Mouse (Mus musculus) heart, embryonic 13.5 days (tissue): ENCODE measurements around the gene Cbx2. TPM values are rescaled to one million over a fixed set of nuclear protein-coding genes. Genes with fewer than 3 reads are reported as not detected.

Experiments
- ATAC-seq: fragments of 200-750 bp; cut with Nextera tagmentation; 2 replicates; pipeline ENCODE4 v1.8.0; 2017; ENCODE audit warnings: moderate TSS enrichment; ENCODE audit not compliant: insufficient number of reproducible peaks, low FRiP score, low TSS enrichment; ENCODE audit errors: extremely low read depth
- H3K27ac ChIP-seq: fragments of 300-500 bp; sonication (generic); replicated peaks from 2 replicates; pipeline ENCODE4 v1.5.1; 2015; ENCODE audit warnings: moderate library complexity, mild to moderate bottlenecking, inconsistent platforms
- H3K27me3 ChIP-seq: fragments of 300-500 bp; sonication (generic); replicated peaks from 2 replicates; pipeline ENCODE4 v1.6.1; 2015; ENCODE audit warnings: mild to moderate bottlenecking, inconsistent platforms
- H3K36me3 ChIP-seq: fragments of 300-500 bp; sonication (generic); 2 replicates; pipeline ENCODE4 v1.6.1; 2015; ENCODE audit warnings: mild to moderate bottlenecking, inconsistent platforms
- H3K4me1 ChIP-seq: fragments of 300-500 bp; sonication (generic); 2 replicates; pipeline ENCODE4 v1.6.1; 2015; ENCODE audit warnings: inconsistent platforms
- H3K4me2 ChIP-seq: fragments of 300-500 bp; sonication (generic); 2 replicates; pipeline ENCODE4 v1.6.1; 2015; ENCODE audit warnings: inconsistent platforms, mild to moderate bottlenecking, moderate library complexity
- H3K4me3 ChIP-seq: fragments of 300-500 bp; sonication (generic); 2 replicates; pipeline ENCODE4 v1.5.1; 2015; ENCODE audit warnings: moderate library complexity, mild to moderate bottlenecking, inconsistent platforms
- H3K9ac ChIP-seq: fragments of 300-500 bp; sonication (generic); 2 replicates; pipeline ENCODE4 v1.6.1; 2015; ENCODE audit warnings: inconsistent platforms, mild to moderate bottlenecking, moderate library complexity
- H3K9me3 ChIP-seq: fragments of 300-500 bp; sonication (generic); 2 replicates; pipeline ENCODE4 v1.6.1; 2016; ENCODE audit warnings: inconsistent platforms
- WGBS: fragments of 180-500 bp; shearing (Covaris S2); methylation state at CpG from one replicate; pipeline ENCODE4 v1.1.7; 2015; ENCODE audit warnings: mixed read lengths; 5-methylcytosine and 5-hydroxymethylcytosine counted together
- polyA plus RNA-seq: library from polyadenylated mRNA; unstranded; fragments of >200 nt; fragmentation: Nextera tagmentation; extraction: Ambion mirVana; gene quantifications from 2 replicates; pipeline ENCODE4 v1.2.1, GENCODE M21; 2015

The Cbx2 gene
- 17.6 and 18.9 TPM in 2 replicates for polyA plus RNA-seq

DNA sequence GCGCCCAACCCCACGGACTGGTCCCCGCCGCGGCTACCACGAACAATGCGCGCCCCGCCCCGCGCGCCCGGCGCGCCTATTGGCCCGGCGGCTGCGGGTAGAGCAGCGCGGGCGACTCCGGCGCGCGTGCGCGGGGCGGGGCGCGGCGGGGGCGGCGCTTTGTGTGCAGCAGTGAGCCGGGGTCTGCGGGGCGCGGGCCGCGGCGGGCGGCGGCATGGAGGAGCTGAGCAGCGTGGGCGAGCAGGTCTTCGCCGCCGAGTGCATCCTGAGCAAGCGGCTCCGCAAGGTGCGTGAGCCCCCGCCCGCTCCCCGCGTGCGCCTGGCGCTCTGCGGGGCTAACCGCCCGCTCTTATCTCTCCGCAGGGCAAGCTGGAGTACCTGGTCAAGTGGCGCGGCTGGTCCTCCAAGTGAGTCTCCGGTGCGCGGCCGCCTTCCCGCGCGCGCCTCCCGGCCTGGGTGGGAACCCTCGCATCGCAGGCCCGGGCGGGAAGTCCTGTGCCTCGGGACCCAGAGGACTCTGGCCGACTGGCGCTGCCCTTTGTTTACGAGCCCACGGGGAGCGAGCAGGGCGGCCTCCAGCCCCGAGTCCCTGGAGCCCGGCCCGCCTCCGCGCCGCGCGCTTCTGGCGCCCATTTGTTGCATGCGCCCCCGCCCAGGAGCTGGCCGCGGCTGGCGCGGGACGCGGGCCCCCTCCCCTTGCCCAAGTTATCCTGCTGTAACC, at the start of gene Cbx2:
Gene Cbx2 (plus strand): TSS at position 68 of the 721 bp plus-strand sequence.
- H3K36me3 ChIP-seq = peaks cover 17% of the 10 kb centered on the region

DNA sequence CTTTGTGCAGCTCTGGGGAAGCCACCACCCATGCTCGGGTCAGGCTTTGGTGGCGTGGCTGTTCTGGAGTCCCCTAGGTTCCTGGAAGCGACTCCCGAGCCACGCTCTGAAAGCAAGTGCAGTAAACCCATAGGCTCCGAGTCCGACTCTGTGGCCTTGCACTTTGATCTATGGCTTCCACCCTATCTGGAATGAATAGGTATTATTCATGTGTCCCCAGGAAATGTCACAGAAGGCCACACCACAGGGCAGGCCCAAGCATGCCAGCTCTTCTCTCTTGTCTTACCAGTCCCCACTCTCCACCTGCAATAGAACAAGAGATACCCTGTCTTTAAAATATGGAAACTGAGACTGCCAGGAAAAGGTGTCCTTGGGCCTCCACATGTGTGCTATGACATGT, 48.4 kb upstream of the Cbx2 start:
- ATAC-seq = no peak
- no peak overlapping the region for H3K4me2 ChIP-seq
- no peak overlapping the region for H3K27ac ChIP-seq
- WGBS = 82% methylated on average over 7 of the region's 7 CpGs
- H3K27me3 ChIP-seq = peaks cover 90% of the 10 kb centered on the region
- H3K4me3 ChIP-seq = no peak overlapping the region
- H3K9ac ChIP-seq = no peak overlapping the region
- peaks cover 5% of the 10 kb centered on the region for H3K4me1 ChIP-seq
- H3K9me3 ChIP-seq = no peaks in the 10 kb centered on the region
- H3K36me3 ChIP-seq = no peaks in the 10 kb centered on the region

More for the DNA sequence above, at the start of gene Cbx2:
- Histone ChIP-seq H3K9me3 (no peaks in the 10 kb centered on the region), H3K27me3 (peaks cover 42% of the 10 kb centered on the region), H3K4me2 (peak within 1 kb of the TSS; percentile 76), H3K4me3 (peak within 1 kb of the TSS; percentile 77), H3K9ac (peak within 1 kb of the TSS; percentile 88), H3K4me1 (peaks cover 40% of the 10 kb centered on the region), H3K27ac (peak within 1 kb of the TSS; percentile 78)
- ATAC-seq = peak; percentile 81
- WGBS = under 1% methylated on average over 75 of the region's 99 CpGs

DNA sequence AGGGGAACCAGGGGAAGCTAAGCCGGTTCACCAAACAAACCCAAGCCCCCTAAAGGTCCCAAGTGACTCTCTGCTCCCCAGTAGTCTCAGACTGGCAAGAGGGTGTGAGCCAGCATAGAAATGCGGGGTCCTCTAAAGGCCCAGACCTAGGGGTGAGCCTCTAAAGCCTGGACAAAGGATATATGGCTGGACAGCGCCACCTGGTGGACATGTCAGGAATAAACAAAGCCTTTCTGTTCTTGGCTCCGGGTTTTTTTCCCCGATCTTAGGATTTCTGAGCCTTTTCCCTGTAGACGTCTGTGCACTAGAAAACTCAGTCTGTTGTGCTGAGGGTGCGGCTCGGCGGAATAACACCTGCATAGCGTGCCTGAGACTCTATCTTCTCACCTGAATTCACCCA, 47.3 kb upstream of the Cbx2 start:
- under 1% methylated on average over 10 of the region's 10 CpGs for WGBS
- Histone ChIP-seq H3K4me1 (peaks cover 5% of the 10 kb centered on the region), H3K36me3 (no peaks in the 10 kb centered on the region), H3K27me3 (peaks cover 84% of the 10 kb centered on the region), H3K27ac (no peak overlapping the region), H3K4me2 (peak overlapping the region; percentile 45), H3K4me3 (peak overlapping the region; percentile 5; the same call in 1 of the 2 replicates), H3K9ac (peak overlapping the region; percentile 44; the same call in 1 of the 2 replicates), H3K9me3 (no peaks in the 10 kb centered on the region)
- ATAC-seq = no peak

- Histone ChIP-seq H3K9ac (peak overlapping the region; percentile 44; the same call in 1 of the 2 replicates), H3K9me3 (no peaks in the 10 kb centered on the region), H3K4me3 (peak overlapping the region; percentile 5; the same call in 1 of the 2 replicates), H3K4me2 (peak overlapping the region; percentile 45), H3K36me3 (no peaks in the 10 kb centered on the region), H3K4me1 (peaks cover 5% of the 10 kb centered on the region), H3K27me3 (peaks cover 81% of the 10 kb centered on the region), H3K27ac (no peak overlapping the region)
- no peak for ATAC-seq
- 18% methylated on average over 12 of the region's 12 CpGs for WGBS
Measured at GRCm38 (mm10) chr11:118975917-118976316, 46.8 kb upstream of the Cbx2 start.

GRCm38 (mm10) chr11:118980388-118980787, 42.4 kb upstream of the Cbx2 start:
- H3K4me1 ChIP-seq = peaks cover 28% of the 10 kb centered on the region
- no peak overlapping the region for H3K4me2 ChIP-seq
- ATAC-seq = no peak
- no peak overlapping the region for H3K9ac ChIP-seq
- peaks cover 62% of the 10 kb centered on the region for H3K27me3 ChIP-seq
- H3K27ac ChIP-seq = no peak overlapping the region
- H3K4me3 ChIP-seq = no peak overlapping the region
- no peaks in the 10 kb centered on the region for H3K9me3 ChIP-seq
- 71% methylated on average over 2 of the region's 2 CpGs for WGBS
- no peaks in the 10 kb centered on the region for H3K36me3 ChIP-seq

DNA sequence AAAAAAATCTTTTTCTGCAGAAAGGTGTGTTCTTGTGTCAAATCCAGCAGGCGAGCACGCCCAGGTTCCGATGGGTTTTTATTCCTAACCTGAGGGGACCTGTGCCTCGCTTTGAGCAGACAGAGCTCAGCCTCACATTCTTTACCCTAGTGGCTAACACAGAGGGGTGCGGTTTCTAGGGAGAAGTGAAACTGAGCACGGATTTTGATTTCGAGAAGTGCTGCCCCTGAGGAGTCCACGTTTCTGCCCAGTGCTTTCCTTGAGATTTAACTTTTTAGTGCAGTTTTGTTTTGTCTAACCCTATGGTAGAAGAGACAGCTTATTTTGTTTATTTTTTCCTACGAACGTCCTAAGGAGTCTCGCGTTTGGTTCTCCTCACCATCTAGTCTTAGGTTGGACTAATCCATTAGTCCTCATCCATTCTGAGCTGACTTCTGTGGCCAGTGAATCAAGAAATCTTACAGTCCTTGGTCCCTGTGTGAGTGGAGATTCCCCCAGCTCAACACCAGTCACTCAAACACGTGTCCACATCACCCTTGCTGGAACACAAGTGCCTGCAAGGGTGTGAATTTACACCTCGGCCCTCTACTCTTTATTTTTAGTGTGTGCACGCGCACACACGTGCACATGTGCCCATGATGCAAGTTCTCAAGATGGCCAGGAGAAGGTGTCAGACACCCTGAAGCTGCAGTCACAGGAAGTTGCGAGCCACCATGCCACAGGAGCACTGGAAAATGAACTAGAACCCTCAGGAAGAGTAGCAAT, 41.6 kb upstream of the Cbx2 start:
- no peak overlapping the region for H3K9ac ChIP-seq
- no peak overlapping the region for H3K27ac ChIP-seq
- no peaks in the 10 kb centered on the region for H3K9me3 ChIP-seq
- H3K4me2 ChIP-seq = no peak overlapping the region
- no peaks in the 10 kb centered on the region for H3K36me3 ChIP-seq
- no peak for ATAC-seq
- WGBS = 59% methylated on average over 18 of the region's 18 CpGs
- peaks cover 56% of the 10 kb centered on the region for H3K27me3 ChIP-seq
- peaks cover 23% of the 10 kb centered on the region for H3K4me1 ChIP-seq
- H3K4me3 ChIP-seq = no peak overlapping the region

- no peak for ATAC-seq
- Histone ChIP-seq H3K4me1 (peaks cover 23% of the 10 kb centered on the region), H3K9ac (no peak overlapping the region; the same call in 1 of the 2 replicates), H3K4me2 (no peak overlapping the region), H3K27ac (no peak overlapping the region), H3K9me3 (no peaks in the 10 kb centered on the region), H3K36me3 (no peaks in the 10 kb centered on the region), H3K4me3 (no peak overlapping the region), H3K27me3 (peaks cover 43% of the 10 kb centered on the region)
- 29% methylated on average over 12 of the region's 12 CpGs for WGBS
Measured at GRCm38 (mm10) chr11:118982593-118983113, 40.1 kb upstream of the Cbx2 start.

- Histone ChIP-seq H3K36me3 (no peaks in the 10 kb centered on the region), H3K27me3 (peaks cover 34% of the 10 kb centered on the region; the same call in 1 of the 2 replicates), H3K27ac (no peak overlapping the region), H3K4me1 (peaks cover 23% of the 10 kb centered on the region), H3K9me3 (no peaks in the 10 kb centered on the region), H3K4me2 (no peak overlapping the region), H3K9ac (no peak overlapping the region), H3K4me3 (no peak overlapping the region)
- WGBS = 47% methylated on average over 5 of the region's 5 CpGs
- no peak for ATAC-seq
Measured at GRCm38 (mm10) chr11:118985571-118985970, 37.2 kb upstream of the Cbx2 start.

- H3K4me2 ChIP-seq = no peak within 1 kb of the TSS
- H3K4me3 ChIP-seq = no peak within 1 kb of the TSS
- 80% methylated on average over 10 of the region's 10 CpGs for WGBS
- no peaks in the 10 kb centered on the region for H3K36me3 ChIP-seq
- no peak for ATAC-seq
- H3K9me3 ChIP-seq = no peaks in the 10 kb centered on the region
- no peak within 1 kb of the TSS for H3K27ac ChIP-seq
- peaks cover 23% of the 10 kb centered on the region for H3K27me3 ChIP-seq
- no peak within 1 kb of the TSS for H3K9ac ChIP-seq
- H3K4me1 ChIP-seq = peaks cover 20% of the 10 kb centered on the region
Measured at GRCm38 (mm10) chr11:118987999-118988398, 34.8 kb upstream of the Cbx2 start, which contains the start of gene Enpp7. Enpp7 (plus strand) TSS chr11:118988188.

DNA sequence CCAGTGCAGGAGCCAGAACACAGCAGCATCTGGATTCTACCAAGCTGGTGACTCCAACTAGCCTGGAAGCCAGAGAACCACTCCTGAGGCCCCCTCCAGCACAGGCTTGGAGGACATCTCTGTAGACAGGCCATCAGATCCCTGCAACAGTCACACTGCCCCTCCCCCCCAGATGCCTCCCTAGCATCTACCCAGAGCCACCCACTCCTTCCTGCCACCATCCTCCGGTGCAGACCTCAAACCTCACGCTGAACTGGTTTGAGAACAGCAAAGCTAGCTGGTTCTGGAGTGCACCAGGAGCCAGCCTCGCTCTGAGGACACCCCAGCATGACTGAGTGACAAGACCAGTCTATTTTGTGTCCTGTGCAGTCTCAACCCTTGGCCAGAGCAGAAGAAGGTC, 30.0 kb upstream of the Cbx2 start:
- Histone ChIP-seq H3K4me3 (no peak overlapping the region), H3K36me3 (no peaks in the 10 kb centered on the region), H3K4me1 (peaks cover 8% of the 10 kb centered on the region; the same call in 1 of the 2 replicates), H3K27me3 (peaks cover 55% of the 10 kb centered on the region), H3K9me3 (no peaks in the 10 kb centered on the region), H3K4me2 (no peak overlapping the region), H3K27ac (no peak overlapping the region), H3K9ac (no peak overlapping the region)
- ATAC-seq = no peak
- WGBS = 36% methylated on average over 3 of the region's 3 CpGs

DNA sequence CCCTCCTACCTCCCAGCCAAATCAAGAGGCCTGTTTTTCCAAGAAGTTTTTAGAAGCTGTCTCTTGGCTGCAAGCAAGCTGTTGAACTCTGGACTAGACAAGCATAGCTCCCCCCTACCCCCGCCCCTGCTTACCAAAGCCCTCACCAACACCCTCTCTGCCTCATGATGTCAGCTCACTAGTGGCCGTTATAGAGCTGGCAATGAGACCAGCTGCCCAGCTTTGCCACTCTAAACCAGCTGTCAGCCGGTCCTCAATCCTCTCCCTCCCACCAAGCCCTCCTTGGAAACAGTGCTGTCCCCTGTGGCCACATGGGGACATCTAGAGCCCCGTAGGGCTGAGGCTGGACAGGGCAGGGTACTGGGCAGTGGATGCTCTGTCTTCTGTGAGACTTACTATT, 27.3 kb upstream of the Cbx2 start:
- Histone ChIP-seq H3K9me3 (no peaks in the 10 kb centered on the region), H3K36me3 (no peaks in the 10 kb centered on the region), H3K27ac (no peak overlapping the region), H3K4me1 (peaks cover 18% of the 10 kb centered on the region; the same call in 1 of the 2 replicates), H3K9ac (no peak overlapping the region), H3K27me3 (peaks cover 71% of the 10 kb centered on the region), H3K4me2 (no peak overlapping the region), H3K4me3 (no peak overlapping the region)
- no peak for ATAC-seq
- WGBS = 36% methylated on average over 4 of the region's 4 CpGs
